Mouse (Mus musculus) heart, postnatal 10 days (tissue): Measurements from ENCODE around the gene Tmem163. TPM values are rescaled to one million over a fixed set of nuclear protein-coding genes. Genes with fewer than 3 reads are reported as not detected.

Experiments used
- DNase-seq, 2 experiments: peaks; one replicate each; pipeline ENCODE4 v3.0.0; 2021
- intact Hi-C: fragments of 180-260 bp; cut with DNase I; formaldehyde crosslinking; loops from one replicate; pipeline ENCODE4 v1.15.1; 2025
- total RNA-seq, 2 experiments: library from RNA; stranded (reverse); gene quantifications; 2 replicates each; pipeline ENCODE4 v1.2.3; 2021

The Tmem163 gene
- total RNA-seq: 1 to 10 TPM; 5.1 to 7.9 TPM

- intact Hi-C loops: no loop called here
- DNase-seq: peak; percentile 29 to 57
Observed at GRCm38 (mm10) chr1:127679498-127680133, at the start of gene Tmem163. Tmem163 (minus strand) TSS chr1:127679548.

DNA sequence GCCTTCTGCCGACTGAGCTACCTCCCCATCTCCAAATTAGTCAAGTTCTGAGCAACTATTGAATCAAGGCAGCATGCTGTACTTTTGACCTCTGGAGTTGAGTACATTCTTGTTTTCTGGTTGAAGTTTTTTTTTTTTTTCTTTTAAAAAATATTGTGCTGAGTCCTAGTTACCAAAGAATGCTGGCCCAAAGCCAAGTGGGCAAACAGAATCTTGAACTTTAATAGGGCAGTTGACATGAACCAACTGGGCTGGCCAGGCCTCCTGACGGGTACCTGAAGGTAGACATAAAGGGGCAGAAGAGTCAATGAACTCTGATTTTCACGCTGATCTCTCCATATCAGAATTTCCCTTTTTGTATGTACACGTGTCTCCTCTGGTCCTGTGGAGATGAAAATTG lies 49.7 kb upstream of the Tmem163 start, which contains the start of gene Acmsd:
Gene Acmsd (plus strand): TSS at position 318 of the 400 bp plus-strand sequence.
- intact Hi-C loops: no loop called here
- no peak for DNase-seq

DNA sequence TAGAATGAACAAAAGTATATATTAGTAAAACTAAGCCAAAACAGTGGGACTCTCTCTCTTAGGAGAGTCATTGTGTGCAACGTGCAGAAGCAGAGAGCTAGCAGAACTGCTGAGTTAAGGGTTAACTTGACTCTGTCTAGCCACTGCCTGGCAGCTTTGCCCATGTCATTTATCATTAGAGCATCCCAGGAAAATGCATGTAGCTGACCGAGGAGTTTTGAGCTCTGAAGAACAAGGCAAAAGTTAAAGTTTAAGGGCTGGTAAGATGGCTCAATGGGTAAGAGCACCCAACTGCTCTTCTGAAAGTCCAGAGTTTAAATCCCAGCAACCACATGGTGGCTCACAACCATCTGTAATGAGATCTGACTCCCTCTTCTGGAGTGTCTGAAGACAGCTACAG lies 44.2 kb upstream of the Tmem163 start:
- no peak for DNase-seq
- intact Hi-C loops: no loop called here

DNA sequence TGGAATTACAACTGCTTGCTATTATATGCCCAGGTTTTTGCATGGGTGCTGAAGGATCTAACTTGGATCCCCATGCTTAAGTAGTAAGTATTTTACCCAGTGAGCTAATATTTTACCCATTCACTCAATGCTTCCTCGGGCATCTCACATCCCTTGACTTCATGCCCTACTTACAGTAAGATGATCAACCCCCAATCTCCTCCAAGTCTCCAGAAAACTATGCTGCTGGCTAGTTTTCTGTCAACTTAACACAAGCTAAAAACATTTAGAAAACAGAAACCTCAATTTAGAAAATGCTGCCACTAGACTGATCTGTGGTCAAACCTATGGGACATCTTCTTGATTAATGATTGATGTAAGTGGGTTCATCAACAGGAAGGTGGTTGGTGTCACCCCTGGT lies 38.9 kb upstream of the Tmem163 start:
- DNase-seq: no peak
- intact Hi-C loops: no loop called here

GRCm38 (mm10) chr1:127716441-127716840 lies 37.1 kb upstream of the Tmem163 start:
- intact Hi-C loops: no loop called here
- DNase-seq: peak; percentile 46 to 52

GRCm38 (mm10) chr1:127706269-127706668 lies 26.9 kb upstream of the Tmem163 start:
- no peak for DNase-seq
- intact Hi-C loops: no loop called here

DNA sequence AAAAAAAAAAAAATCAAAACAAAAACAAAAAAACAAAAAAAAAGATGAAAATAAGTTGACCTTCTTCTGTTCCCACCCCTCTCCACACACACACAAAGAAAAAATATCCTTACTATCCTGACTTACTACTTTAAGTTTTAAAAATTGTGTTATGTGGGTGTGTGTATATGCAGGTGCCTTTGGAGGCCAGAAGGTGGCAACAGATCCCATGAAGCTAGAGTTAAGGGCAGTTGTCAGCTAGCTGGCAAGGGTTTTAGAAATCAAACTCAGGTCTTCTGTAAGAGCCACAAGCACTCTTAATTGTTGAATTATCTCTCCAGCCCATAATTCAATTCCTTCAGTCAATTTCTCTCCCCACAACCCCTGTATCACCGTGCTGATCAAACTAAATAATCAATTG lies 22.8 kb upstream of the Tmem163 start:
- intact Hi-C loops: loop anchor here (2.0 kb wide), 1 partner anchor 63 kb away; no protein-coding TSS in a partner anchor
- no peak for DNase-seq

- peak; percentile 12 to 39 for DNase-seq
Observed at GRCm38 (mm10) chr1:127696533-127696932, 17.2 kb upstream of the Tmem163 start.

GRCm38 (mm10) chr1:127677661-127678580 lies 1.4 kb downstream of the Tmem163 start:
- DNase-seq: peak; percentile 7 to 17
- intact Hi-C loops: loop anchor here (1.0 kb wide), 1 partner anchor 178 kb away; no protein-coding TSS in a partner anchor

More at GRCm38 (mm10) chr1:127696533-127696932, 17.2 kb upstream of the Tmem163 start:
- intact Hi-C loops: loop anchor here (5.0 kb wide), 1 partner anchor 194 kb away; no protein-coding TSS in a partner anchor

DNA sequence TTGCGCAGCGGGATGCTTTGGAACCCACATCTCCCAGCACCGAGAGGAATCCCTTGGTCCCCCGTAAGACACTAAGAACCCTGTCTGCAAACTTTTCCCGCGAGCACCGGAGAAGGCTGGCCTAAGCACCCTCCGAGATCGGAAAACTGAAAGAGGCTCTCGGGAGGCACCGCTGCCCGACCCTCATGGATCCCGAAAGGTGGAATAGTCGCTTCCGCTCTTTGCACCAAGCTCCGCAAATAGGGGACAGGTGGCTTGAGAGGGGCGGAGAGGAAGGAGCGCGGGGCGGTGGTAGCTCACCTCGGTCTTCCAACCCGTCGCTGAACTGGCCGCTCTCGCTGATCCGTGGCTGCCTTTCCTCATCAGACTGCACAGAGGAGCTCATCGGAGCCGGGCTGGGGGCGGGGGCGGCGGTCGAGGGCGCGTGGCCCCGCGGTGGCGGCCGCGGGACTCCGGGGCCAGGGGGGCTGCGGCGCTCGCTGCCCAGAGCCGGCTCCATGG lies 2.2 kb downstream of the Tmem163 start:
- intact Hi-C loops: no loop called here

DNA sequence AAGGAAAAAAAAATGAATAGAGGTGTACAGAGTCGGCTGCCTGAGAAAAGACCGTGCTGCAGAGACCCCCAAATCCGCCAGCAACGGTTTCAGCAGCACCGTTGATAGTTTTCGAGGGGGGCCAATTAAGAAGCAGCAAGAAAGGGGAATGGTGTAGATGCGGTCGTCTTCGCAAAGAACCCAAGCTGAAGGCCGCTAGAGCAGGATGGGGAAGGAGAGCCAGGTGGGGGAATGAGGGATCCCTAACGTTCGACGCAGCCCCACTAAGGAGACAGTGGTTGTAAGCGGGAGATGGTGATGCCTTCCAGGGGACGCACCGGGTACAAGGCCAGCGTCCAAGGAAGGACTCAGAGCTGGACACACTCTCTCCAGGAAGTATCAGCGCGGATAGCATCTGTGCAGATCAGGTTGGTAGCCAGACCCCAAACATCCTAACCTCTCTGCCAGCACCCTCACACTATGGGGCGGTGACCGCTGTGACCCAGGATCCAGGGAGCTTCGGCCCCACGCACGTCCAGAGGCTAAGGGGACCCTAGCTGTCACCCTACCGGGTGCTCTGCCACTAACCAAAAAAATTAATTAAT lies 2.7 kb downstream of the Tmem163 start:
- intact Hi-C loops: no loop called here
- DNase-seq: no peak

More for the DNA sequence above, 2.2 kb downstream of the Tmem163 start:
- DNase-seq: peak; percentile 5 to 14

DNA sequence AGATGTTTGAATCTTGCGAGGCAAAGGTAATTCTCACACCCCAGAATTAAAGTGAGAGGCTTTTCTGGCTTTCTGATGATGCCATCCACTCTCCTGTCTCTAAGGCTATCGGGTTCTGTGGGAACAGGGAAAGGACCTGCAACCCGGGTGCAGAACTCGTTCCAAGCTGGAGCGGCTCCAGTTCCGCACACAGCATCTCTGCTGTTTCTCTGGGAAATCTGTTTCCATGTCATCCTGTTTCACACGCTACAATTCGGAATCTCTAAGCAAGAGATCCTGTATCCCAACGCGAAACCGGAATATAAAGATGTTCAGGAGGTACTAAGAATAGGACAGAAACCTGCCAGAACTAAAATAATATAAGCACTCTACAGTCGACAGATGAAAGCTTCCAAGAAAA lies 3.2 kb downstream of the Tmem163 start:
- DNase-seq: no peak
- intact Hi-C loops: no loop called here

- intact Hi-C loops: no loop called here
- no peak for DNase-seq
Observed at GRCm38 (mm10) chr1:127675253-127675652, 4.1 kb downstream of the Tmem163 start.

GRCm38 (mm10) chr1:127673221-127674050 lies 5.9 kb downstream of the Tmem163 start:
- no peak for DNase-seq
- intact Hi-C loops: no loop called here

- intact Hi-C loops: no loop called here
- no peak for DNase-seq
Observed at GRCm38 (mm10) chr1:127668161-127668560, 11.2 kb downstream of the Tmem163 start.

GRCm38 (mm10) chr1:127667110-127667860 lies 12.1 kb downstream of the Tmem163 start:
- intact Hi-C loops: no loop called here
- no peak for DNase-seq

GRCm38 (mm10) chr1:127666221-127666620 lies 13.1 kb downstream of the Tmem163 start:
- intact Hi-C loops: no loop called here
- no peak for DNase-seq

DNA sequence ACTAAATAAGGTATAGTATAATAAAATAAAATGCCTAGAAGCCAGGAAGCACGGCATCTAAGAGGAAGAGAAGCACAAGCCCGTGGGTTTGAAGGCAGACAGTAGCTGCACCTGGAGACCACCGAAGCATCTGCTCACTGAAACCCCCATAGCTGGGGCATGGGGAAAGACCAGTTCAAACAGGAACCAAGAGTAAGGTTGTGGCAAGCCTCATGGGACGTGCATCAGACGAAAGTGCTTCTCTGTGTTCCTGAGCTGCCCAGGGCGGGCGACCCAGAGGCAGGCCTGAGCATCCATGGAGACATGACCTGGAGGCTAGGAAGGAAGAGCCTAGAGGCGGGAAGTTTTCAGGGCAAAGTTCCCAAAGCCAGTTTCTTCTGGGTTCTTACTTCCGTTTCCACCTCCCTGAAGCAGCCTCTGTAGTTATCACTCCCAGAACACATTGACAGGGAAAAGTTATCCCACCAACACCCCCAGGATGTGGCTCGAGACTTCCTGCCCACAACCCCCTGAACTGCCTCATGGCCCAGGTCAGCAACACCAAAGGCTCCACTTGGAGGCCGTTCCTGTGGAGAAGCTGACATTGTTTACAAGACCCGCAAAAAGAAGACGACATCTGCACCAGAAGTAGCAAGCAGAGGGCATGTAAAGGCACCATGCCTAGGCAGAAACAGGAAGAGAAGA lies 16.8 kb downstream of the Tmem163 start:
- DNase-seq: no peak
- intact Hi-C loops: no loop called here
